Mouse (Mus musculus) MN1 (cell line): ENCODE measurements around the gene Smco4.
"Not testable (repeated sequence)": the region's sequence is repeated elsewhere in the genome, so short reads cannot be mapped to it uniquely, and the experiment has no call there.

ENCODE experiments used
- DNase-seq: peaks from one replicate; pipeline ENCODE4 v3.0.0-alpha.2; 2016; ENCODE audit warnings: low spot score

Smco4 gene

DNA sequence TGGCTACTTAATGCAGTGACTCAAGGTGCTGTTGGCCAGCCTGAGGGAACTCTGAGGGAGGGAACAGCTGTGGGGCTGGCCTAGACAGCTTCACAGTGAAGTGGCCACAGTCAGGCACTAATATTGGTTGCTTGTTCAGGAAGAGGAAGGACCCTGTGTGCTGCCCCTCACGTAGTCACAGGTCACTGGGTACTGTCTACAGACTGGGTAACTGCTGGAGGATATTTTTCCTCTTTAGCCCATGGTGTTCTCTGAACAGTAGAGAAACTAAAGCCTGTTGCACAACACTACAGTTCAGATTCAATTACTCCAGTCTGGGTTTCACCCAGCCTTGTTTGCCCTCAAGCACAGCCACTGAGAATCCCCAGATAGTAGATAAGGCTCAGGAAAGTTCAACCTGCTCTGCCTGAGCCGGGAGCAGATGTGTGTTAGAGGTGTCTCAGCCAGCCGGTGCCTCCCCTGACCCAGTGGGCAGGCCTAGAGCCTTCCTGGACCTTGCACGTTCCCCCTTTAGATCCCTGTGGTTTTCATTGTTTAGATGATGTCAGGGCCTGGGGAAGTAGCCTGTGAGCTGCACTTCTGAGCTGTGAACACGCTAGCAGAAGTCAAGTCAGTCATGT lies 48.6 kb downstream of the Smco4 start:
- DNase-seq, result no peak

DNA sequence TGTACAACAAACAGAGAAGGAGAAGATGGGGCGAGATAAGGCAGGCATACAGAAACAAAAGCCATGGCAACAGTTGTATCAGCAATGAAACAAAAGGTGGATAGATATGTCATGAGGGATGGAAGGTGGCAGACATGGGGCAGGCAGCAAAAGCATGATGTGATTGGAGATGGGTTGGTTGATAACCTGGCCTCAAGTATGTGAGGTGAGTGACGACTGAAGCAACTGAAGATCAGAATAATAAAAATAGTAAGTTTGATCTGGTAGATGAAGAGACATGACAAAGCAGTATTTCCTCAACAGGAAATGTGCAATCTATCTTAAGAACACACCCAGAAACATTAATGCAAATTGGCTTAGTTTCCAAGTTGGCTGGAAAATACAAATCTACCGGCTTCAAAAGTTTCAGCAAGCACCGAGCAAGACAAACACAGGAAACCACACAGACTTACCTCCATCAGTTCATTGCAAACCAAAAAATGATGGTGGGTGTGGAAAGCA lies 57.3 kb downstream of the Smco4 start:
- DNase-seq, result no peak

DNA sequence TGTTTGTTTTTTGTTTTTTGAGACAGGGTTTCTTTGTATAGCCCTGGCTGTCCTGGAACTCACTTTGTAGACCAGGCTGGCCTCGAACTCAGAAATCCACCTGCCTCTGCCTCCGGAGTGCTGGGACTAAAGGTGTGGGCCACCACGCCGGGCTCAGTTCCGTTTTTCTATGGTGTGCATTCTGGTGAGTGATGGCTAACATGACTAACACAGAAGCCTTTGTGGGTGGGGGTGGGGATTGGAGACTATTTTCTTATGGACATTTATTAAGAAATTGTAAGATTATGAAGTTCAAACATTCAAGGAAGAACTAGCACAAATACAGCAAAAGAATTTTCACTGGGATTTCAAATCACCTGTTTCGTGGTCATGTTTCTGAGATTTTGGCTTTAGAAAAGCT lies 57.8 kb downstream of the Smco4 start:
- not testable (repeated sequence) for DNase-seq

DNA sequence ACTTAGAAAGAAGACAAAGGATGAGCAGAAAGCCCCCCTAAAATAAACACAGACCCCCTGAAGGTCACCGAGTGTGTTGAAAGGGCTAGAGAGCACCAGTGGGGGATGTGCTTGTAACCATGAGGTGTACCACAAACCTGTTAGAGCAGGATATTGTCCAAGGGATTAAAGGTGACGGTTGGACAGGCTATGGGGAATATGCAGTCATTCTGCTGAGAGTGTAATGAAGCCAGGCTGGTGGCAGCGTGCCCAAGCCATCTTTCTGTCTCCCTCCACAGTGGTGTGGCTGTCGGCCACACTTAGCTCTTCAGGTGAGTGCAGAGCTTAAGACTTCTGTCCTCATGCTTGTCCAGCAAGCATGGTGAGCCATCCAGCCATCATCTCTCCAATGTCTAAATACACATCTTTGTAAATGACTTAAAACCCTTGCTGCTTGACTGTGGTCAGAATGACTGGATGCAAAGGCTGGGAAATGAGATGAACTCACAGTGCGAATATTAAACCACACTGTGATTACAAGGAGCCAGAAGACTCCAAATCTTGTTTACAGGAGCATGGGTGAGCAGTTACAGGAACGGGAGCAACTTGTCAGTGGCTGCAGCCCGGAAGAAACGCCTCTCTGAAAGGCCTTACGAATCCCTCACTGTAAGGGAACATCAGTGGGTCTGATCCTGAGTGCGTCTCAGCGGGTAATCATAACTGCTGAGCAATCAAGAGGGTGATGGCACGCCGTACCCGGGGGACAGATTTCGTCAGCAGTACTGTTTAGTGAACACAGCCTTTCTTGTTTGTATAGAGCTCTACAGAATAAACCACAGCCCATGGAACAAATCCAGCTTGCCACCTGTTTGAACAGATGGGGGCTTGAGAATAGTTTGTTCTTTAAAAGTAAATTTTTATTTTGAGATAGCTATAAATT lies 59.0 kb downstream of the Smco4 start:
- DNase-seq, result no peak

DNA sequence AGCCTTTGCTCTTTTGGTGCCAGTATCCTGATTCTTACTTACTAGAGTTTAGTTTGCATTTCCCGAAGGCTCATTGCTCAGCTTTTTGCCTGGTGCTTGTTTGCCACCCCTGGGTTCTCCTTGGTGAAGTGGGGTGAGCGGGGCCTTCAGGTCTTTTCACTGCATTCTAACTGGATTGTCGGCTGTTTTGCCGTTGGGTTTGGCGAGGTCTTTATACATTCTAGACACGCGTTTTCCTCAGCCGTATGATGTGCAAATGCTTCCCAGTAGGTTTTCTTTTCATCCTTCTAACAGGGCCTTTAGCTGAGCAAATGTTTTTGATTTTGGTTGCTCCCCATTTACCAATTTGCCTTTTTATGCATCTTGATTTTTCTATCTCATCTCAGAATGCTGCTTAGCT lies 60.1 kb downstream of the Smco4 start:
- DNase-seq, result no peak

DNA sequence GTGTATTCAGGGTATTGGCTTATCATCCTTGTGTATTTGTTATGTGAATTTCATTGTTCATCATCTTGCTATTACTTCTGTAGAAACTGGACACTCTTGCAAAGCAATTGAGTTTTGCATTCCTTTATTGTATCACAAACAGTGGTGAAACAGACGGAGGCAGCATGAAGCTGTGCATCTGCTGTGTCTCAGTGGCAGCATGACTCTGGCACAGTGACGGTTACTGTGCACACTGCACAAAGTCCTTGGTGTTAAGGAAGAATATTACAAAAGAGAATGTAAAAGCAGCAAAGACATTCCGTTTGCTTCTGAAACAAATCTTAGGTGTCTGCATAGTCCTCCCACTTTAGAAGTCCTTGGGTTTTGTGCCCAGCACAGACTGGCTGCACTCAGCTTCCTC lies 67.2 kb downstream of the Smco4 start:
- DNase-seq, result no peak

DNA sequence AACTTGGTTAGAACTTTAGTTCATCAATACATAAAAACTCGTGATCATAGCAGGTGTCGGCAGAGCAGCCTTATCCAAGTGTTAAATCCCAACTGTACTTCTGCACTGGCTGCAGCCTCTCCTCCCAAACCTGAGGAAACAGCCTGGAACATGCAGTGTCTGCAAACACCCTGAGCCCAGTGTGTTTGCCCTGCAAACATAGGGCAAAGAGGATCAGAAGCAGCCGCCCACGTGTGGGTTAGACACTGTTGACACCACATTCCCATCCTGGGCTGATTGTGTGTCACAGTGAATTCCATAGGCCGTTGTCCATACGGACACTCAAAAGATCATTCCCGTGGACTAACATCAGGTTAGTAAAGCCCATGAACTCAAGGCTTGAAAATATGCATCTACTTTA lies 69.1 kb downstream of the Smco4 start:
- DNase-seq, result no peak

DNA sequence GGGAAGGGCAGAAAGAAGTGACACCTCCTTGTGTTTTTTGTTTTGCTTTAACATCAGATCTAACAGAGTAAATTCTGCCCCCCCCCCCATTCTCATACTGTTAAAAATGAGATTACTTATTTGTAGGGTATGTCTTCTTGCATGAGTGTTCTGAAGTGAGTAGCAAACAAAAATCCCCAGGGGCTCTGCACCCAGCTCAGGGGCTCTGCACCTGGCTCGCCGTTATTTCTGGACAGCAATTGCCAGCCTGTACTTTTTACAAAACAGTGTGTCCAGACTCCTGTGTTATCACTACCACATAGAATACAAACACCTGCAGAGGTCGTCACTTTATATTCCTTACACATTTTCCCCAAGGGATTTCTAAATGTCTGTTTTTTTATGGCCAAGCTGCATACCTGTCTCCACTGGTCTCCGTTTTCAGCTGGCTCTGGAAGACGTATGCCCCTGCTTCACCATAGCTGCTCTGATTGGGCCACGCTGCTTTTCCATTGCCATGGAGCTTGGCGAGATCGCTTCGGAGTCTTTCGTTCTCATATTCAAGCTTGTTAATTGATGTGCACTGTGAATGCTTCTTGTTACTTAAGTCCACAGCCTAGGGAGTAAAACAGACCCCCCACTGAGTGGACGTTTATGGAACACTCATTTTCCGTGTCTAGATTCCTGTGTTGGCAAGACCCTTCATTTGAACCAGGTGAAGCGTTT lies 81.7 kb downstream of the Smco4 start:
- no peak for DNase-seq

DNA sequence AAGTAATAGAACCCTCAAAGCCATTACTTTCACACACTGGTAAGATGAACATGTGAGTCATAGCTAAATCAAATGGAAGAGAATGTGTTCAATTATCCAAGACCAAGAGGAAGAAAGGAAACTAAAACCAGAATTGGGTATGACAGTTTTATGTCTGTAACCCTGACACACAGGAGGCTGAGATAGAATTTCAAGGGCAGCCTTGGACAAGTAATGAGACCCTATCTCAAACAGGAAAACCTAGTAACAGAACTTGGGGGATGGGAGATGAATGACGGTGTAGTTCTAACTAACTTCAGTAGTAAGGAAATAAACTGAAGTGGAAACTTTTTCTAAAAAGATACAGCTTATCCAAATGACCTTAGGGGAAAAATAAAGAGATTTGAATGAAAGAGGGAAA lies 85.2 kb downstream of the Smco4 start:
- no peak for DNase-seq

DNA sequence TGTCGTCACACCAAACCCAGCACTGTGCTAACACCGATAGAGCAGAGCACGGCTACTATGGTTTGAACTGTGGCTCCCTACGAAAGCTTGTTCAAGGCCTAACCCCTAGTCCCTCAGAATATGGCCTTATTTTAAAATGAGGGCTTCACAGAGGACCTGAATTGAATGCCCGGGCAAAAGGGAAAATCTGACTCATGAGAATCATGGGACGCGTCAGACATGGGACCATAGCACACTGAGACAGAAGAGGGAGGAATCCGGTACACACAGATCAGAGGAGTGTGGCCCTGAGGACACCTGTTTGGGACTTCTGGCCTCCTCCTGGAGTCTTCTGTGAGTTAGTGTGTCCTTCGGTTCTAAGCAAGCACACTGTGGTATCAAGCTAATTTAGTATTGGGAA lies 85.7 kb downstream of the Smco4 start:
- no peak for DNase-seq

DNA sequence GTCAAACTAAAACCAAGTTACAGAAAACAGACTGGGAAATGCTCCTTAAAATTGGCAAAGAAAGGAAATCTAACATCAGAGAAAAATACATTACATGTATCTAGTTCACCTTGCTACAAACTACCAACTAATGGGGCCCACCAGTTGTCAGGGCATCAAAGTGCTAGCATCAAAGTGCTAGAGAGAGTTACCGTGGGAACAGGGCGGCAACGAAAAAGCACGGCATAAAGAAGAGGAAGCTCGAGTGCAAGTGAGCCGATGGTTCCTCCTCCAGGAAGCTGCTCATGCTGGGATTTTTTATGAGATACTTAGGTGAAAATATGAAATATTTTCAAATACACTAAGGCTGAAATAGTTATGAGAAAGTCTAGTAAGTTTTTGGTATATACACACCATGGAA lies 86.9 kb downstream of the Smco4 start:
- no peak for DNase-seq

DNA sequence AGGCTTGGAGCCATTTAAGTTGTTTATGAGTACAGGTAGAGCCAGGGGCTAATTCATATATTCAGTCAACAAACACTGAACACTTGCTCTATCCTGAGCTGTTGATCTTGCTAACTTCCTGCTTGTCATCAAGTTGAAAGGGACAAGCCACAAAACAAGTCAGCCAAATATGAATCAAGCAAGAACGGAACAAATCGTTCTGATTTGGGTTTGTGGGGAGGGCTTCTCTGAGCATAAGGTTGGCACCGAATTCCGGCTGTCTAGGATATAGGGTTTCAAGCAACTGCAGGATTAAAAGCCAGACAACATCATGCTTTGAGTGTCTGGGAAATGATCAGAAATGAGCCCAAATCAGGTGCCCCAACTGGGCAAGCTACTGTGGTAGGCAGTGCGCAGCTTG lies 88.8 kb downstream of the Smco4 start:
- DNase-seq, result no peak

DNA sequence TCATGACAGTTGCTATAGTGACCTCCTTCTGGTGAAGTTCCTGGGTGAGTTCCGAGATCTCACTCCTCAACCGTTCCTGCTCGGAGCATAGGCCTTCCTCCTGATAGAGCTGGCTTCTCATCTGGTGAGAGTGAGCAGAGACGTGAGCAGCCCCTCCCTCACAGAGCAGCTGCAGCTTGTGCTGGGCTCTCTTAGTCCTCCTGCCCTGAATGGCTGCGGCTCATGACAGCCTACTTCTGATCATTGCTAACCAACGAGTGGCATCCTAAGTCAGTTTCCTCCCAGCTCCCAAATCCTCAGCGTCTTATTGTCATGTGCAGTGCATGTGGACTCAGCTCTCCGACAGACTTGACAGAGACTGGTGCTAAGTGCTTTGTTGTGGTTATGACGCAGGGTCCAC lies 91.0 kb downstream of the Smco4 start:
- no peak for DNase-seq

DNA sequence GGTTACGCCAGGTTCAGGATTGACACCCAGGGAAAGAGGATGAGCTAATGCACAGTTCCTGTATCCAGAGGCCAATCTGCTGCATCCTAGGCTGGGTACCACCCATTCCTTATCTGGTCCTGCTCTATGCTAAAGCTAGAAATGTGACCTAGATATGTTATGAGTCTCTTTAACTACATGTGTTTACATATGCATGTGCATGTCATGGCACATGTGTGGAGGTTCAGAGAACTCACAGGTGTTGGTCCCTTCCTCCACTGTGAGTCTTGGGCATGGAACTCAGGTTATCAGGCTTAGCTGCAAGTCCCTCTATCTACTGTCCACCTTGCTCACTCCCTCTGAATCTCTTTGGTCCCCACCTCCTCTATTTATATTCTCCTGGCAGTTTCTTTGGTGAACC lies 92.7 kb downstream of the Smco4 start:
- no peak for DNase-seq

DNA sequence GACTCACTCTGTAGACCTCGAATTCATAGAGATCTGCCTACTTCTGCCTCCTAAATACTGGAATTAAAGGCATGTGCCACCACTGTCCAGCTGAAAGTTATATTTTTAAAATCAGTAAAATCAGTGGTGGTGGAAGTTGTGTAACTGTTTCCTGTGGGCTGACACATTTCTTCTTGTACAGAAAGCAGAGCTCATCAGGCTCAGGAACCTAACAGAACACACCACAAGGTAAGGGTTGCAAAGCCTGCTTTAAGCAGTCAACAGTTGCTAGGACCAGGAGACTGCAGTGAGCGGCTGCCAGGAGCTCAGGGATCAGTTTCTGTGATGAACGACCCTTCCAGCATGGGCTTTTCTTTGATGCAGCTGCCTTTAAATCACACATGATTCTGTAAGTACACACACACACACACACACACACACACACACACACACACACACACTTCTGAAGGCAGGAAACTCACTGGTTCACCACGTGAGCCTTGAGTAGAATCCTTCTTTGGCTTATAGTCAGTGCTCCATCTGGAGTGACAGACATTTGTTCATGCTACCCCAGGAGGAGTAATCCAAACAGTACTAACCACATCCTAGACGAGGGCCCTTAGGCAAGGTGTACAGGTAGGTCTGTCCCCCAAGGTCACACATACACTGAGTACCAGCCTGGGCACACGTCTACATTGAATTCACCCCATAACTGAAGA lies 94.1 kb downstream of the Smco4 start:
- DNase-seq, result no peak

DNA sequence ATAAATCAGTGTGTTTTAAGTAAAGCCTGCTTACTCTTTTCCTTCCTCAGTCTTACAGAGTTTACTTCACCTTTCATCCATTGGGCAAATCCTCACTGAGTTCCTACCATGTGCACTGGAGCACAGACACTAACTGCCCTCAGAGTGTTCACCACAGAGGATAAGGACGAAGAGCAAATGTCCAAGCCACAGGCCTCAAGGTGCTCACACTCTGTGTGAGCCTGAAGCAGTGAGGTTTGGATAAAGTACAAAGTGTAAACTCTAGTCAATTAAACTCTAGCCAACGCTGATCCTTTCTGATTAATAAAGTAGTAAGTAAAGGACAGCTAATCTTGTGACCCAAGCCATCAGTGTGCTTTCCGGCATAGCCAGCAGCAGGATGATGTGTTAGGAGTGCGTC lies 100.9 kb downstream of the Smco4 start:
- no peak for DNase-seq
